Mouse (Mus musculus) heart, embryonic 13.5 days (tissue): ENCODE data around the gene Ankar. TPM values are rescaled to one million over a fixed set of nuclear protein-coding genes. Genes with fewer than 3 reads are reported as not detected.

ENCODE experiments used
- ATAC-seq: fragments of 200-750 bp; cut with Nextera tagmentation; 2 replicates; pipeline ENCODE4 v1.8.0; 2017; ENCODE audit warnings: moderate TSS enrichment; ENCODE audit not compliant: insufficient number of reproducible peaks, low FRiP score, low TSS enrichment; ENCODE audit errors: extremely low read depth
- H3K27ac ChIP-seq: fragments of 300-500 bp; sonication (generic); replicated peaks from 2 replicates; pipeline ENCODE4 v1.5.1; 2015; ENCODE audit warnings: moderate library complexity, mild to moderate bottlenecking, inconsistent platforms
- H3K27me3 ChIP-seq: fragments of 300-500 bp; sonication (generic); replicated peaks from 2 replicates; pipeline ENCODE4 v1.6.1; 2015; ENCODE audit warnings: mild to moderate bottlenecking, inconsistent platforms
- H3K36me3 ChIP-seq: fragments of 300-500 bp; sonication (generic); 2 replicates; pipeline ENCODE4 v1.6.1; 2015; ENCODE audit warnings: mild to moderate bottlenecking, inconsistent platforms
- H3K4me1 ChIP-seq: fragments of 300-500 bp; sonication (generic); 2 replicates; pipeline ENCODE4 v1.6.1; 2015; ENCODE audit warnings: inconsistent platforms
- H3K4me2 ChIP-seq: fragments of 300-500 bp; sonication (generic); 2 replicates; pipeline ENCODE4 v1.6.1; 2015; ENCODE audit warnings: inconsistent platforms, mild to moderate bottlenecking, moderate library complexity
- H3K4me3 ChIP-seq: fragments of 300-500 bp; sonication (generic); 2 replicates; pipeline ENCODE4 v1.5.1; 2015; ENCODE audit warnings: moderate library complexity, mild to moderate bottlenecking, inconsistent platforms
- H3K9ac ChIP-seq: fragments of 300-500 bp; sonication (generic); 2 replicates; pipeline ENCODE4 v1.6.1; 2015; ENCODE audit warnings: inconsistent platforms, mild to moderate bottlenecking, moderate library complexity
- H3K9me3 ChIP-seq: fragments of 300-500 bp; sonication (generic); 2 replicates; pipeline ENCODE4 v1.6.1; 2016; ENCODE audit warnings: inconsistent platforms
- WGBS: fragments of 180-500 bp; shearing (Covaris S2); methylation state at CpG from one replicate; pipeline ENCODE4 v1.1.7; 2015; ENCODE audit warnings: mixed read lengths; 5-methylcytosine and 5-hydroxymethylcytosine counted together
- polyA plus RNA-seq: library from polyadenylated mRNA; unstranded; fragments of >200 nt; fragmentation: Nextera tagmentation; extraction: Ambion mirVana; gene quantifications from 2 replicates; pipeline ENCODE4 v1.2.1, GENCODE M21; 2015

Gene Ankar
- polyA plus RNA-seq, 1 experiment from 2014 or later, result not detected

DNA sequence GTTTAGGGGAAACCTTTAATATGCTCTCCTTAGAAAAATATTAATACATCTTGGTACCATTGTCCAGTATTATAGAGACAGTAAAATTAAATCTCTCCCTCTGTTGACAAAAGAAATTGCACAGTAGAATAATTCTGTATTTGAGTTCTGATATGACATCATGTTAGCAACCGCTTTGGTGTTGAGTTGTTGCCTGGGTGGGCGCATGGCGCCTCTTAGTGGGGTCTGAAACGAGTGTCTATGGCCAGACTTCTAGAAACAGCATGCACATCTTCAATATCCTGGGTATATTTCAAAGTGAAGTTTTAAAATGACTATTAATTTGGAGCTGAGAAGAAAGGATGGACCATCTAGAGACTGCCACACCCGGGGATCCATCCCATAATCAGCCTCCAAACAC lies 97.6 kb downstream of the Ankar start:
- peaks cover 68% of the 10 kb centered on the region for H3K36me3 ChIP-seq
- H3K9ac ChIP-seq, result no peak overlapping the region
- WGBS, result 88% methylated on average over 5 of the region's 5 CpGs
- ATAC-seq, result no peak
- H3K27ac ChIP-seq, result no peak overlapping the region
- H3K9me3 ChIP-seq, result no peaks in the 10 kb centered on the region
- H3K4me3 ChIP-seq, result no peak overlapping the region
- peaks cover 48% of the 10 kb centered on the region for H3K4me1 ChIP-seq
- H3K27me3 ChIP-seq, result no peaks in the 10 kb centered on the region
- H3K4me2 ChIP-seq, result no peak overlapping the region

DNA sequence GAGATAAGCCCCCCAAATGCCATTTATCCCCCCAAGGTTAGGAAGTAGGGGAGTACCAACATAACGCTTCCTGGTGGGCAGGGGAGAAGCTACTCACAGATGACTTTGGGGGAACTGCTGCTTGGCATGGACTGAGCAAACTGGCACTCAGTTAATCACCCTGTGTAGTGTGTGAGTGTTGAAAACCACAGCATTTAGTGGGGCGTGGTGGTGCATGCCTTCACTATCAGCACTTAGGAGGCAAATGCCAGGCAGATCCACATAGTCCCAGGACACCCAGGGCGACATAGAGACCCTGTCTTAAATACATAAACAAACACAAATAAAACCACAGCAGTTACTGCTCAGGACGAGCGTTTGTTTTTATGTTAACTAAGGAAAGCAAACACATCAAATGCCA lies 98.2 kb downstream of the Ankar start:
- Histone ChIP-seq H3K9ac (peak overlapping the region; percentile 52; the same call in 1 of the 2 replicates), H3K4me2 (no peak overlapping the region), H3K27ac (peak overlapping the region; percentile 58), H3K4me1 (peaks cover 48% of the 10 kb centered on the region), H3K4me3 (no peak overlapping the region), H3K36me3 (peaks cover 69% of the 10 kb centered on the region), H3K27me3 (no peaks in the 10 kb centered on the region), H3K9me3 (no peaks in the 10 kb centered on the region)
- ATAC-seq, result no peak
- WGBS, result 49% methylated on average over 5 of the region's 5 CpGs

DNA sequence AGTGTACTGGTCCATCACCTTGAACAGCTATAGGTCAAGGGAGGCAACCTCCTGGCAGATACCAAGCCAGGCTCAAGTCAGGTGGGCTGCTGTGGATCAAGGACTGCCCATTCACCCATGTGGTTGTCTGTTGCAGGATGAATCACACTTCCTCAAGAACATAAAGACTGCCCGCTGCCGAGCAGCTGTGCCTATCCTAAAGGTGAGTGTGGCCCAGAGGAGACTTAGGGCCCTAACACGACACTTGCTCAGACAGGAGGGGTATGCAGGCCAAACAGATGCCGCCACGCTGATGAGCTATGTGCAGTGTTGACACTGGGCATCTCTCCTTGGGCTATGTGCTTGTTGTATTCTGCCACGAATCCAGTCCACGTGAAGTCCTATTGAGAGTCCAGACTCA lies 99.1 kb downstream of the Ankar start:
- no peak for ATAC-seq
- no peak overlapping the region; the same call in 1 of the 2 replicates for H3K27ac ChIP-seq
- H3K4me3 ChIP-seq, result no peak overlapping the region
- H3K4me2 ChIP-seq, result no peak overlapping the region
- no peaks in the 10 kb centered on the region for H3K27me3 ChIP-seq
- H3K9ac ChIP-seq, result no peak overlapping the region
- 72% methylated on average over 7 of the region's 7 CpGs for WGBS
- no peaks in the 10 kb centered on the region for H3K9me3 ChIP-seq
- H3K36me3 ChIP-seq, result peaks cover 70% of the 10 kb centered on the region
- peaks cover 48% of the 10 kb centered on the region for H3K4me1 ChIP-seq

DNA sequence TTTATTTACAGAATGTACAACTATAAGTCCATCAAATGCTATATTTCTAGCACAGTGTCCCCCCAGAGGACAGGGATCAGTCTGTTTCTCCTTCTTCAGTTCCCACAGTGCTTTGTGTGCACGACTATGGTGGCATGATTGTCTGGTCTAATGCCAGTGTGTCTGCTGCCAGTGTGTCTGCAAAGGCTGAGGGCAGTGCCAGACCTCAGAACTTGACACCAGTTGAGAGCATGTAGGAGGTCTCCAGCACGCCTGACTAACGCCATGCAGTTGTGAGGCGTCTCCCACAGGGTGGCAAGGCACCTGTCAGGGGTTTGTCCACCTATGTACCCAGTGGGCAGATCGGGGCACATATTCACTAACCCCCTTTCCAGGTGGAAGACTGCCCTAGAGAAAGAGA lies 99.6 kb downstream of the Ankar start:
- Histone ChIP-seq H3K4me3 (no peak overlapping the region), H3K9ac (no peak overlapping the region), H3K4me1 (peaks cover 48% of the 10 kb centered on the region), H3K27ac (no peak overlapping the region; the same call in 1 of the 2 replicates), H3K4me2 (no peak overlapping the region), H3K36me3 (peaks cover 70% of the 10 kb centered on the region), H3K27me3 (no peaks in the 10 kb centered on the region), H3K9me3 (no peaks in the 10 kb centered on the region)
- WGBS, result 77% methylated on average over 5 of the region's 5 CpGs
- ATAC-seq, result no peak

DNA sequence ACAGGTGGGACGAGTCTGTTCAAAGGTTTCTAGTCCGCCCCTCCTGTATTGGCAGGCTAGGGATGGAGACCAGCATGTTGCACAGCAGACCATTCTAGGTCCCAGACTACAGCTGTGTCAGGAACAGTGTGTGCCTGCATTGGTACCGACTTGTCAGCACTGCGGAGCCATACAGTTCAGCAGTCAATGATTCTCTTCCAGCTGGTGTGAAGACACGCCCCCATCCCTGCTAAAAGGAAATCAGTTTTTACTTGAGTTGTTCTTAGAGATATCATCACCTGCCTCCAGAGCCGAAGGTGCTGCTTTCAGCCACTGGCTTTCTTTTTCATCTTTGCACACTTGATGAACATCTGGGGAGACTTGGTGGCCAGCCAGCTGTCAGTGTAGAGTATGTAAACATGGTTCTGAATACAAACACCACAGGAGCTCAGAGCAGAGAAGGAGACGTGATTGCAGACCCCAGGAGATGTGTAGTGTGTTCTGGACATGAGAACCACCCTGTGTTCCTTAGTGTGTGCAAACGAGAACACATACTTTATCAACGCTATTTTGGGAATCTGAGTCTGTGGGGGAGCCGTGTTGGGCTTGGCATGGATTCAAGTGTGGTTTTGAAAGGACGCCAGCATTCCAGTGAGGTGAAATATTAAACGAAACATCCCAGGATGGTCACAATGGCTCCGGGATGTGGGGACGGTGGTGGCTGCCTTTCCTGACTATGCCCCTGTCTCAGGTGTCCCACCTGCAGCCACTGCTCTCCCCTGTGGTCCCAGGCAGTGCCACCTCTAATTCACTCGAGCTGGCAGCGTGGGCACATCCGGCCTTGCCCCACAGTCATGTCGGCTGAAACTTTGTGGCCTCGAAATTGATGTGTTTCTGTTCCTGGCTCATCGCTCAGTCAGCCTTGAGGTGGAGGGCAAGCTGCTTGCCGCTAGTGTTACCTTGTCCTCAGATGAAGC lies 101.0 kb downstream of the Ankar start:
- peaks cover 72% of the 10 kb centered on the region for H3K36me3 ChIP-seq
- H3K4me1 ChIP-seq, result peaks cover 48% of the 10 kb centered on the region
- no peak overlapping the region for H3K4me3 ChIP-seq
- no peaks in the 10 kb centered on the region for H3K9me3 ChIP-seq
- H3K27me3 ChIP-seq, result no peaks in the 10 kb centered on the region
- no peak for ATAC-seq
- WGBS, result 41% methylated on average over 21 of the region's 21 CpGs
- peak overlapping the region; percentile 91 for H3K27ac ChIP-seq
- peak overlapping the region; percentile 50 for H3K4me2 ChIP-seq
- H3K9ac ChIP-seq, result peak overlapping the region; percentile 42; the same call in 1 of the 2 replicates

DNA sequence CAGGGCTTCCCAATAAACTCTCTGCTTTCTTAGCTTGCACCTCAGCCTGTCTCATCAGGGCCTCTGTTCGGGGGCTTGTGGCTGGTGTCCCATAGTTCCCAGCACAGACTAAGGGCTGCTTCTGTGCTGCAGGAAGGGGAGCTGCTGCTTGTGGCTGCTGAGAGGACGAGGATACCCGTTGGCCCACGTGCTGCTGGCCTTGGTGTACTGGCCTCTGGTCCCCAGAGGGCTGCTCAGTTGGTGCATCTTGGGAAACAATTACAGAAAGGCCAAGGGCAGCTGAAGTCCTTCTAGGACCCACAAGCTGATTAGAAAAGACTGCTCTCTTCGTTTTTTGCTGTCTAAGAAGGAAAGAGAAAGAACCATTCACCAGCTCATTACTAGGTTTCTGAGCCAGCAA lies 104.1 kb downstream of the Ankar start:
- ATAC-seq, result no peak
- no peak overlapping the region for H3K27ac ChIP-seq
- H3K4me2 ChIP-seq, result no peak overlapping the region
- no peaks in the 10 kb centered on the region for H3K9me3 ChIP-seq
- peaks cover 48% of the 10 kb centered on the region for H3K4me1 ChIP-seq
- H3K36me3 ChIP-seq, result peaks cover 75% of the 10 kb centered on the region
- H3K27me3 ChIP-seq, result no peaks in the 10 kb centered on the region
- no peak overlapping the region for H3K9ac ChIP-seq
- WGBS, result 62% methylated on average over 5 of the region's 5 CpGs
- no peak overlapping the region for H3K4me3 ChIP-seq

DNA sequence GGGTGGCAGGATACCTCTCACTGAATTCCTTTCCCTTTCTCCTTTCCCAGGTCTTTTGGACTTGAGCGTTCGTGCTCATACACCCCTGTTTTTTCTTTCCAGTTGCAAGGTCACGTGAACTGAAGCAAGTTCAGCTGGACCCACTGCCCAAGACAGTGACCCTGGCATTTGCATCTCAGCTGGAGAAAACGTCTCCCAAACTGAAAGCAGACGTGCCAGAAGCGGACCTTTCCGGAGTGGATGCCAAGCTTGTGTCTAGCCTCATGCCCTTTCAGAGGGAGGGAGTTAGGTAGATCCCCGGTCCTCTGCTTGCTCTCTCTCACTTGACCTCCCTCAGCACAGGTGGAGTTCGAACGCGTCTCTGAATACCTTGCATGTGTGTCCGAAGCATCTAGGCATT lies 104.7 kb downstream of the Ankar start:
- Histone ChIP-seq H3K4me1 (peaks cover 42% of the 10 kb centered on the region), H3K27ac (no peak overlapping the region), H3K9ac (no peak overlapping the region), H3K4me2 (no peak overlapping the region), H3K27me3 (no peaks in the 10 kb centered on the region), H3K9me3 (no peaks in the 10 kb centered on the region), H3K4me3 (no peak overlapping the region), H3K36me3 (peaks cover 75% of the 10 kb centered on the region)
- 88% methylated on average over 12 of the region's 12 CpGs for WGBS
- ATAC-seq, result no peak

DNA sequence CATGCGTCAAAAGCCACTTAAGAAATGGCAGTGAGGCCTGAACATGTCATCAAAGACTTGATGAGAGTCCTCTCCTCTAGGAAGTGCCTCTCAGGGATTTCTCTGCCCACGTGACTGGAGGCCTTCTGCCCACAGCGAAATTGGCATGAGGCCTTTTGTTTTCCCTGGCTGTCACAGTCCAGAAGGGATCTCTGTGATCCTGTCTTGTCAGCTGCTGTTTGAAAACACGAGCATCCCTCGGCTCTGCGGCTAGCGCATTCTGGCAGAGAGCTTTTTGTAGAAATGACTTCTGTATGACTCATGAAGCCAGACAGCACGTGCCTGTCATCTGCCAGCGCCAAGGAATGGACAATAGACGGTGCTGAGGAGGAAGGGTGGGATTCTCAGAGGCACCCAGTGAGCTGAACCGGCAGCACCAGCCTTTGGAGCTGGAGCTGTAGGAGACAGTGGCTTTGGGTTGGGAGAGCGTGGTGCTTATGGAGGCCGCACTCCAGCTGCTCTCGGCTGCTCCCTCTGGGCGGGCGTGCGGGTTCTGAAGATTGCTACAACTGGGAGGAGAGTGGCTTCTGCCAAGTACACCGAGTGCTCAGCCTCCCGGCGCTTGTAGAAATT lies 106.9 kb downstream of the Ankar start:
- Histone ChIP-seq H3K4me3 (no peak overlapping the region), H3K9me3 (no peaks in the 10 kb centered on the region), H3K4me2 (no peak overlapping the region), H3K27ac (peak overlapping the region; percentile 67), H3K36me3 (peaks cover 85% of the 10 kb centered on the region), H3K4me1 (peaks cover 24% of the 10 kb centered on the region), H3K9ac (no peak overlapping the region), H3K27me3 (no peaks in the 10 kb centered on the region)
- 68% methylated on average over 20 of the region's 20 CpGs for WGBS
- ATAC-seq, result no peak

Other genes with a start within 250 kb of the Ankar start
- gene March4, start 163.6 kb downstream of the Ankar start, polyA plus RNA-seq, result not detected in 2 replicates
- gene Smarcal1, start 117.3 kb downstream of the Ankar start, polyA plus RNA-seq, result 13.9 and 15.0 TPM in 2 replicates
- 1,013 and 1,094 TPM in 2 replicates for gene Rpl37a, start 10.7 kb upstream of the Ankar start, polyA plus RNA-seq
- 85.0 and 87.3 TPM in 2 replicates for gene Igfbp2, start 123.9 kb upstream of the Ankar start, polyA plus RNA-seq
- 110 and 126 TPM in 2 replicates for gene Igfbp5, start 174.3 kb upstream of the Ankar start, polyA plus RNA-seq